Mouse (Mus musculus): Measurements from ENCODE around the gene Car10. TPM values are rescaled to one million over a fixed set of nuclear protein-coding genes. Genes with fewer than 3 reads are reported as not detected.

Gene Car10
- not detected in 2 replicates for total RNA-seq (2017)

GRCm38 (mm10) chr11:93097941-93098828 lies at the start of gene Car10:
Gene Car10 (plus strand): TSS chr11:93098028.
- no peak for ATAC-seq (replicated peaks in 1 of 2; ENCODE audit: insufficient read depth in 1 of 2, low FRiP score in 2 of 2, low TSS enrichment in 1 of 2, low read depth in 1 of 2, poor library complexity in 2 of 2, severe bottlenecking in 2 of 2)

- no peak for ATAC-seq (replicated peaks in 1 of 2; ENCODE audit: insufficient read depth in 1 of 2, low FRiP score in 2 of 2, low TSS enrichment in 1 of 2, low read depth in 1 of 2, poor library complexity in 2 of 2, severe bottlenecking in 2 of 2)
These were observed 32.8 kb upstream of the Car10 start for GRCm38 (mm10) chr11:93065021-93065420.

- ATAC-seq (replicated peaks in 1 of 2; ENCODE audit: insufficient read depth in 1 of 2, low FRiP score in 2 of 2, low TSS enrichment in 1 of 2, low read depth in 1 of 2, poor library complexity in 2 of 2, severe bottlenecking in 2 of 2): no peak
These were observed 32.1 kb upstream of the Car10 start for GRCm38 (mm10) chr11:93065656-93066181.

GRCm38 (mm10) chr11:93095588-93095987 lies 2.2 kb upstream of the Car10 start:
- no peak for ATAC-seq (replicated peaks in 1 of 2; ENCODE audit: insufficient read depth in 1 of 2, low FRiP score in 2 of 2, low TSS enrichment in 1 of 2, low read depth in 1 of 2, poor library complexity in 2 of 2, severe bottlenecking in 2 of 2)

- ATAC-seq (replicated peaks in 1 of 2; ENCODE audit: insufficient read depth in 1 of 2, low FRiP score in 2 of 2, low TSS enrichment in 1 of 2, low read depth in 1 of 2, poor library complexity in 2 of 2, severe bottlenecking in 2 of 2): no peak
These were observed 827 bp upstream of the Car10 start for GRCm38 (mm10) chr11:93097001-93097400.

GRCm38 (mm10) chr11:93097431-93097851 lies 387 bp upstream of the Car10 start:
- no peak for ATAC-seq (replicated peaks in 1 of 2; ENCODE audit: insufficient read depth in 1 of 2, low FRiP score in 2 of 2, low TSS enrichment in 1 of 2, low read depth in 1 of 2, poor library complexity in 2 of 2, severe bottlenecking in 2 of 2)

- no peak for ATAC-seq (replicated peaks in 1 of 2; ENCODE audit: insufficient read depth in 1 of 2, low FRiP score in 2 of 2, low TSS enrichment in 1 of 2, low read depth in 1 of 2, poor library complexity in 2 of 2, severe bottlenecking in 2 of 2)
These were observed 1.1 kb downstream of the Car10 start for GRCm38 (mm10) chr11:93098933-93099381.

- ATAC-seq (replicated peaks in 1 of 2; ENCODE audit: insufficient read depth in 1 of 2, low FRiP score in 2 of 2, low TSS enrichment in 1 of 2, low read depth in 1 of 2, poor library complexity in 2 of 2, severe bottlenecking in 2 of 2): no peak
These were observed 1.9 kb downstream of the Car10 start for GRCm38 (mm10) chr11:93099431-93100370.

- ATAC-seq (replicated peaks in 1 of 2; ENCODE audit: insufficient read depth in 1 of 2, low FRiP score in 2 of 2, low TSS enrichment in 1 of 2, low read depth in 1 of 2, poor library complexity in 2 of 2, severe bottlenecking in 2 of 2): no peak
These were observed 2.8 kb downstream of the Car10 start for GRCm38 (mm10) chr11:93100606-93101005.

- ATAC-seq (replicated peaks in 1 of 2; ENCODE audit: insufficient read depth in 1 of 2, low FRiP score in 2 of 2, low TSS enrichment in 1 of 2, low read depth in 1 of 2, poor library complexity in 2 of 2, severe bottlenecking in 2 of 2): no peak
These were observed 3.3 kb downstream of the Car10 start for GRCm38 (mm10) chr11:93101106-93101505.

- no peak for ATAC-seq (replicated peaks in 1 of 2; ENCODE audit: insufficient read depth in 1 of 2, low FRiP score in 2 of 2, low TSS enrichment in 1 of 2, low read depth in 1 of 2, poor library complexity in 2 of 2, severe bottlenecking in 2 of 2)
These were observed 4.5 kb downstream of the Car10 start for GRCm38 (mm10) chr11:93102321-93102720.

- no peak for ATAC-seq (replicated peaks in 1 of 2; ENCODE audit: insufficient read depth in 1 of 2, low FRiP score in 2 of 2, low TSS enrichment in 1 of 2, low read depth in 1 of 2, poor library complexity in 2 of 2, severe bottlenecking in 2 of 2)
These were observed 5.4 kb downstream of the Car10 start for GRCm38 (mm10) chr11:93103101-93103815.

- no peak for ATAC-seq (replicated peaks in 1 of 2; ENCODE audit: insufficient read depth in 1 of 2, low FRiP score in 2 of 2, low TSS enrichment in 1 of 2, low read depth in 1 of 2, poor library complexity in 2 of 2, severe bottlenecking in 2 of 2)
These were observed 11.6 kb downstream of the Car10 start for GRCm38 (mm10) chr11:93109451-93109850.

- no peak for ATAC-seq (replicated peaks in 1 of 2; ENCODE audit: insufficient read depth in 1 of 2, low FRiP score in 2 of 2, low TSS enrichment in 1 of 2, low read depth in 1 of 2, poor library complexity in 2 of 2, severe bottlenecking in 2 of 2)
These were observed 23.1 kb downstream of the Car10 start for GRCm38 (mm10) chr11:93120766-93121415.

- no peak for ATAC-seq (replicated peaks in 1 of 2; ENCODE audit: insufficient read depth in 1 of 2, low FRiP score in 2 of 2, low TSS enrichment in 1 of 2, low read depth in 1 of 2, poor library complexity in 2 of 2, severe bottlenecking in 2 of 2)
These were observed 25.9 kb downstream of the Car10 start for GRCm38 (mm10) chr11:93123691-93124090.

- ATAC-seq (replicated peaks in 1 of 2; ENCODE audit: insufficient read depth in 1 of 2, low FRiP score in 2 of 2, low TSS enrichment in 1 of 2, low read depth in 1 of 2, poor library complexity in 2 of 2, severe bottlenecking in 2 of 2): no peak
These were observed 28.6 kb downstream of the Car10 start for GRCm38 (mm10) chr11:93126466-93126865.

GRCm38 (mm10) chr11:93128481-93128880 lies 30.7 kb downstream of the Car10 start:
- no peak for ATAC-seq (replicated peaks in 1 of 2; ENCODE audit: insufficient read depth in 1 of 2, low FRiP score in 2 of 2, low TSS enrichment in 1 of 2, low read depth in 1 of 2, poor library complexity in 2 of 2, severe bottlenecking in 2 of 2)
